ENCODE assay signal across 27 mouse cellular contexts in genomic region chr2:55211281-55211680, GRCm38 (mm10).
"Had no signal": no experiment of that assay in that cellular context is flagged by ENCODE, and none has a peak within 500 bp of the region (broad histone marks: within the 10 kb centered on the region; RNA-seq: fewer than 3 reads in every experiment).

No protein-coding gene starts in this region.

- H3K36me3 ChIP-seq: heart, embryonic 10.5 days; heart, embryonic 12.5 days; hindbrain, embryonic 10.5 days; hindbrain, embryonic 12.5 days; hindbrain, embryonic 15.5 days; kidney, embryonic 15.5 days; limb, embryonic 13.5 days; limb, embryonic 15.5 days; liver, embryonic 12.5 days had no signal

- H3K9me3 ChIP-seq: heart, embryonic 10.5 days; heart, embryonic 12.5 days; hindbrain, embryonic 10.5 days; hindbrain, embryonic 12.5 days; hindbrain, embryonic 15.5 days; kidney, embryonic 15.5 days; limb, embryonic 13.5 days; limb, embryonic 15.5 days; liver, embryonic 12.5 days had no signal

- DNase-seq: gastrocnemius, adult 2 months; gastrocnemius, postnatal 10 days; gastrocnemius, postnatal 25 days; heart, adult 18-20 months; heart, postnatal 10 days; heart, postnatal 4 days; kidney, adult 11 months; kidney, adult 2 months; kidney, adult 9 months; kidney, postnatal 14 days; kidney, postnatal 36 days; layer of hippocampus, adult 9-11 months; layer of hippocampus, postnatal 36 days; left cerebral cortex, postnatal 4 days had no signal

- ATAC-seq: hindbrain, postnatal 0 days; intestine, embryonic 16.5 days; liver, embryonic 12.5 days had no signal

- H3K4me3 ChIP-seq: gastrocnemius, adult 2 months; heart, embryonic 10.5 days; heart, embryonic 12.5 days; hindbrain, embryonic 10.5 days; hindbrain, embryonic 12.5 days; hindbrain, embryonic 15.5 days; kidney, embryonic 15.5 days; limb, embryonic 13.5 days; limb, embryonic 15.5 days; liver, embryonic 12.5 days had no signal

- H3K4me1 ChIP-seq: heart, embryonic 10.5 days; heart, embryonic 12.5 days; hindbrain, embryonic 10.5 days; hindbrain, embryonic 12.5 days; hindbrain, embryonic 15.5 days; kidney, embryonic 15.5 days; limb, embryonic 13.5 days; limb, embryonic 15.5 days; liver, embryonic 12.5 days had no signal

- H3K4me2 ChIP-seq: heart, embryonic 12.5 days; hindbrain, embryonic 12.5 days; hindbrain, embryonic 15.5 days; kidney, embryonic 15.5 days; limb, embryonic 13.5 days; limb, embryonic 15.5 days; liver, embryonic 12.5 days had no signal

- H3K9ac ChIP-seq: heart, embryonic 12.5 days; hindbrain, embryonic 12.5 days; hindbrain, embryonic 15.5 days; kidney, embryonic 15.5 days; limb, embryonic 13.5 days; limb, embryonic 15.5 days; liver, embryonic 12.5 days; liver, embryonic 14.5 days had no signal

- H3K27ac ChIP-seq: gastrocnemius, adult 2 months; heart, embryonic 10.5 days; hindbrain, embryonic 10.5 days; hindbrain, embryonic 12.5 days; hindbrain, embryonic 15.5 days; hindbrain, postnatal 0 days; kidney, embryonic 15.5 days; kidney, postnatal 0 days; limb, embryonic 13.5 days; limb, embryonic 15.5 days; liver, embryonic 12.5 days; liver, embryonic 14.5 days had no signal

- H3K27me3 ChIP-seq: heart, embryonic 12.5 days; hindbrain, embryonic 12.5 days; hindbrain, embryonic 15.5 days; kidney, embryonic 15.5 days; limb, embryonic 13.5 days; limb, embryonic 15.5 days; liver, embryonic 12.5 days had no signal
